Mouse (Mus musculus) left cerebral cortex, adult 18-20 months (tissue): ENCODE data around the gene Grk2. TPM values are rescaled to one million over a fixed set of nuclear protein-coding genes. Genes with fewer than 3 reads are reported as not detected.

Experiments
- DNase-seq, 2 experiments: peaks; one replicate each; pipeline ENCODE4 v3.0.0; 2021 to 2022; ENCODE audit warnings: low spot score in 2 of 2, mixed read lengths in 1 of 2
- long read RNA-seq, 2 experiments: library from polyadenylated mRNA; stranded (forward); transcript quantifications; one replicate each; pipeline ENCODE4 v2.0.0; 2021
- total RNA-seq, 2 experiments: library from RNA; stranded (reverse); gene quantifications; 2 replicates each; pipeline ENCODE4 v1.2.3; 2021

The Grk2 gene
- total RNA-seq = 100 to 1,000 TPM; 224 to 230 TPM
- long read RNA-seq, experiment 1, transcript Grk2-202 (21 exons, 3,376 nt) = major isoform, 91 of 199 reads
- long read RNA-seq, experiment 1, partial matches to known transcripts = 27 of 199 reads
- long read RNA-seq, experiment 1, other reads (novel, unspliced or antisense) = 81 of 199 reads
- long read RNA-seq, experiment 2, transcript Grk2-202 (21 exons, 3,376 nt) = major isoform, 48 of 126 reads
- long read RNA-seq, experiment 2, partial matches to known transcripts = 15 of 126 reads
- long read RNA-seq, experiment 2, other reads (novel, unspliced or antisense) = 63 of 126 reads

GRCm38 (mm10) chr19:4306190-4306577 is at the start of gene Grk2:
Gene Grk2 (minus strand): TSS chr19:4306222.
- peak; percentile 78 to 83 for DNase-seq

- DNase-seq = no peak
Measured at GRCm38 (mm10) chr19:4349455-4349854, 43.4 kb upstream of the Grk2 start.

GRCm38 (mm10) chr19:4346479-4346878 is 40.5 kb upstream of the Grk2 start:
- no peak for DNase-seq

GRCm38 (mm10) chr19:4338162-4338561 is 32.1 kb upstream of the Grk2 start:
- peak in 1 of 2 experiments; percentile 42 for DNase-seq

GRCm38 (mm10) chr19:4333791-4334190 is 27.8 kb upstream of the Grk2 start:
- DNase-seq = peak; percentile 89 to 93

GRCm38 (mm10) chr19:4333100-4333775 is 27.2 kb upstream of the Grk2 start:
- peak; percentile 9 to 30 for DNase-seq

GRCm38 (mm10) chr19:4332653-4333052 is 26.6 kb upstream of the Grk2 start:
- peak; percentile 33 to 36 for DNase-seq

GRCm38 (mm10) chr19:4331273-4331672 is 25.3 kb upstream of the Grk2 start:
- DNase-seq = no peak

- DNase-seq = no peak
Measured at GRCm38 (mm10) chr19:4330603-4331002, 24.6 kb upstream of the Grk2 start.

GRCm38 (mm10) chr19:4328737-4329304 is 22.8 kb upstream of the Grk2 start:
- DNase-seq = no peak

- DNase-seq = no peak
Measured at GRCm38 (mm10) chr19:4326881-4327280, 20.9 kb upstream of the Grk2 start.

GRCm38 (mm10) chr19:4326106-4326505 is 20.1 kb upstream of the Grk2 start:
- no peak for DNase-seq

- no peak for DNase-seq
Measured at GRCm38 (mm10) chr19:4322134-4322533, 16.1 kb upstream of the Grk2 start.

- no peak for DNase-seq
Measured at GRCm38 (mm10) chr19:4321622-4322021, 15.6 kb upstream of the Grk2 start.

- DNase-seq = no peak
Measured at GRCm38 (mm10) chr19:4319272-4319671, 13.2 kb upstream of the Grk2 start.

- no peak for DNase-seq
Measured at GRCm38 (mm10) chr19:4317181-4317580, 11.2 kb upstream of the Grk2 start.

GRCm38 (mm10) chr19:4315223-4315944 is 9.4 kb upstream of the Grk2 start:
- no peak for DNase-seq

GRCm38 (mm10) chr19:4309776-4310185 is 3.8 kb upstream of the Grk2 start:
- peak in 1 of 2 experiments; percentile 51 for DNase-seq

GRCm38 (mm10) chr19:4309302-4309701 is 3.3 kb upstream of the Grk2 start:
- DNase-seq = no peak

- peak in 1 of 2 experiments; percentile 45 for DNase-seq
Measured at GRCm38 (mm10) chr19:4305491-4306189, 382 bp downstream of the Grk2 start.

- DNase-seq = no peak
Measured at GRCm38 (mm10) chr19:4304871-4305321, 1.1 kb downstream of the Grk2 start.
